Mouse (Mus musculus) CD4-positive, CD25-positive, alpha-beta regulatory T cell, adult 2 months (primary cell): ENCODE results near the gene Scgb1b30.
"Not testable (repeated sequence)": the region's sequence is repeated elsewhere in the genome, so short reads cannot be mapped to it uniquely, and the experiment has no call there.

Source experiments
- DNase-seq: peaks from one replicate; pipeline ENCODE4 v3.0.0-alpha.2; 2012; ENCODE audit warnings: low read depth, low spot score

The Scgb1b30 gene

DNA sequence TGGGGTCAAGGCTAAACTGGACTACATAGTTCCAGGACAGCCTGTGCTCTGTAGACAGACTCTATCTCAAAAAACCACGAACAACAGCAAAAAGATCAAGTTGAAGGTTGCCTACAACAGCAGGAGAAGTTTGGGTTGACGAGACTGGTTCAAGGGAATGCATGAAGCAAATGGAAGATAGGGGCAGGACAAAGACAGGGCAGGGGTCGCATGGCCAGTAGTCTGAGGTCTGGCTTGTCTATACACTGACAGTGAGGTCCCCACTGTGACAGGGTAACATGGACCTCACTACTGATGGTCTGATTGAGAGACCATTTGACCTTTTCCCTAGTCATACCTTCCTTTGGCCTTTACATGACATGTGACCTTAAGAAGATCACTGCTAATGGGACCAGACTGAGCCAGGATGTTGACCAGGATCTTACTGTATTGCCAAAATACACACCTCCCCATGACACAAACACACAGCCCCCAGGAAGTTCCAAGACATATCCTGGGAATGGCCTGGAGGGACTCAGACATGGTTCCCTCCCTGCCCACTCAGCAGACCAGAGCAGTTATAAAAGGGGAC lies at the start of gene Scgb1b30:
Gene Scgb1b30, plus strand, starts transcription at position 521 of the 571 bp plus-strand sequence.
- DNase-seq = no peak

DNA sequence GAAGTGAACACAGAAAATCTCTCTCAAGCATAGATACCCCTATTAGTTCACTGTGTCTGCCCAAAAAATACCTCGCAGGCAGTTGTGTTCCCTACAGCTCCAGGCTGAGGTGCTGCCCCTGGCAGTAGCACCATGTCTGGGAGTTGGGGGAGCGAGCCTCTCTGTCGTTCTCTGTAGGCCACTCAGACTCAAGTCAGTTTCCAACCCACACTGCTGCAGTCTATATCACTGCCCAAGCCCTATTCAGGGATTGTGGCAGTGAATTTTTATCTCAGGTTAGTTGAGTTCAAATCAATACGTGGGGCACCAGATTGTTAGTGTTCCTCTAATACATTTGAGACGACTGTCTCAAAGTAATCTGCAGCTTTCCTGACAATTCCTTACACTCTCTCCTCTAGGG lies 27.1 kb upstream of the Scgb1b30 start:
- DNase-seq = not testable (repeated sequence)

DNA sequence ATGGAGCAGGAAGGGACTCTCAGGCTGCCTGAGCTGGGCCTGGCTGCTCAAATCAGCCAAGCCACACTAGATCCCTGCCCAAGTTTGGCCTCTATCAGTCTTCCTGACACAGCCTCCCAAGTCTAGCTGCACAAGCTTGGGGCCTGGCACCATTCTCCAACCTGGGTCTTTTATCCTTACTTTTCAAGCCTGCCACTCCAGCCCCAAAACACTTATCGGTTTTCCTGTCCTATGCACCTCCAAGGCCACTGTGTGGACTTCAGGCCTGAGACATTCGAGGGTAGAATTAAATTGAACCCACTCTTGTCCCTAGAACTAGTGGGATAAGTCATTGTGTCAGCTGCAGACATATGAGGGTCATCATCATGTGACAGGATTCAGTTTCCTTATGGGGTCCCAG lies 4.8 kb downstream of the Scgb1b30 start:
- DNase-seq = no peak

DNA sequence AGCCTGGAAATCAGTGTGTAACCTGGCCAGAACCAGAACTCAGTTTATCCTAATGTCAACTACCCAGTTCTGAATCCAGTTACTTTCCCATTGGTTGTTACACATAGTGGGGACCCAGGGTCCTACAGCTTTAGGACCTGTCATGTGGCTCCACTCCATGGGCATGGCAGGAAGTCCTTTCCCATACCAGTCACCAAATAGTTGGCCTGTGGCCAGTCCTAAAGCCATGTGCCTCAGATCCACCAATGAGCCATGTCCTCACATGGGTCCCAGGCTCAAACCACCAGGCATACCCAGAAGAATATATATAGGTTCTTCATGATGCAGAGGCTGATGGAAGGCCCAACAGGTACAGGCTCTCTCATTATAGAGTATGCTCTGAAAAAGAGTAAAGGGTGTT lies 6.0 kb downstream of the Scgb1b30 start:
- DNase-seq = no peak

DNA sequence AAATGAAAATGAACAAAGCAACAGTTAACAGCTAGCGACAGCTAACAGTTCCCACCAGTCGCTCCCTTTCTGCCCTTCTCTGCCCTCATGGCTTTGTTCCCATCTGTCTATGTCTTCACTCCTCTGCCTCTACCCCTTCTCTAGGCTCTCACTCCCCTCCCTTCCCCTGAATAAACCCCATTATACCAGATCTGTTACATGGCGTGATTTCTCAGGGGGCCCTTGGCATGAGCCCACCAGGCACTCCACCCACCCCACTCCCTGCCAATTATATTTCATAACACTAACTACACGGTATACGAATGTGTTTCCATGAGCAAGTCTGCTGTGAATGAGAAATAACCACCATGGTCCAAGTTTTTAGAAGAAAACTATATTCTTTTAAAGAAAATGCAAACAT lies 14.0 kb downstream of the Scgb1b30 start:
- DNase-seq = no peak

DNA sequence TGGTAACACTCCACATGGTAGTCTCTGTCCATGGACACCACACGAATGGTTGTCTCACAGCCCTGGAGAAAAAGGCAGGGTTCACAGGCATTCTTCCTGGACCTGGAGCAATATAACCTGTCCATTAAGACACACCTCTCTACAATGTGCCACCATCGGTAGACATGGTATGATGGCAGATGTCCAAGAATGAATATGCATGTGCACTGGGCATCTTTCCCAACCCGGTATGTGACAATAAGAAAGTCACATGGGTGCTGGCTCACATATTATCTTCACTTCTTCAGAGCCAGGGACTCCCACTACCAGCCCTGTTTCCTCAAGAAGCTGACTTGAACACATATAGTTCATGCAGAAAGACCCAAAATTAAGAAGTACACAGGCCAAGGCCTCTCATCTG lies 21.4 kb downstream of the Scgb1b30 start:
- no peak for DNase-seq

DNA sequence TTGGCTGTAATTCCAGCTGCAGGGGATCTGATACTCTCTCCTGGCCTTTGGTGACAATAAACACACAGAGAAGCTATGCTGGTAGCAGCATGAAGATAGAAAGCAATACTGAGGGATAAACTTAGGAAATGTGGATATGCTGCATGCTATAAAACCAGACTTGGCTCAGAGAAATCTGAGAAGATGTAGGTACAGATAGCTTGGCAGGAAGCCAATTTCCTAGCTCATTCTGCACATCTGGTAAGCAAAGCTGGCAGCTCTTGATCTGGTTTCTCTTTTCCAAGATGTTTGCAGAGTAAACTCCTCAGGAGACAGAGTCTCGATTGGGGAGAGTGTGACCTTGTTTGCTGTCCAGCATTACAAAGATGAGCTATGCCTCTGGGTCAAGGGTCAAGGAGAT lies 25.4 kb downstream of the Scgb1b30 start:
- not testable (repeated sequence) for DNase-seq

DNA sequence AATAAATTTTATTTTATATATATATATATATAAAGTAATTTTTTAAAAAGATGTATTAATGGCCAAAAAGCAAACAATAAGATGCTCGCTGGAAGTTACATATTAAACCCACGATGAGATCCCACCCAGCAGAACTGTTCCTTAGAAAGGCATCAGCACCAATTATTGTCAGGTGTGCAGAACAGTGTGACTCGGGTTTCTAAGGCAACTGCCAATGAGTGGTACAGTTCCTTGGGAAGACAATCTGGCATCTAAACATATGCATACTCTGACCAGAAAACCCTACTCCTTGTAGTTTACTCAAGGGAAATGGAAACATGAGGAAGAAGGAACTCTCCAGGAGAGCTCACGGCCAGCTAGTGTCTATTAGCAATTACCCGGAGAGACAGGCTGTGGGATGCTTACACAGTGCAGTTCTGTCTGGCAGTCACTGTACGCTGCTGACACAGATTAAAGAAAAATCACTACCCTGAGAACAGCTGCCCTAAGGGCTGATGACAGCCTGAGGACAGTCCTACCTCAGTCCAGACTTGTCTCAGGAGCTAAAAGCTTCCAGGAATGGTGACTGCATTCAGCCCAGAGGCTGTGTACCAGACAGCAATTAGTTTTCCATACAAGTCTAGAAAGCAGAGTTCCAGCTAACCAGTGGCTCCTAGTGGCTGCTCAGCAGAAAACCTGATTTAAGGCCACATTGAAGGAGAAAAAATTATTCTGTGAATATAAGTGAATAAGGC lies 27.9 kb downstream of the Scgb1b30 start:
- no peak for DNase-seq

DNA sequence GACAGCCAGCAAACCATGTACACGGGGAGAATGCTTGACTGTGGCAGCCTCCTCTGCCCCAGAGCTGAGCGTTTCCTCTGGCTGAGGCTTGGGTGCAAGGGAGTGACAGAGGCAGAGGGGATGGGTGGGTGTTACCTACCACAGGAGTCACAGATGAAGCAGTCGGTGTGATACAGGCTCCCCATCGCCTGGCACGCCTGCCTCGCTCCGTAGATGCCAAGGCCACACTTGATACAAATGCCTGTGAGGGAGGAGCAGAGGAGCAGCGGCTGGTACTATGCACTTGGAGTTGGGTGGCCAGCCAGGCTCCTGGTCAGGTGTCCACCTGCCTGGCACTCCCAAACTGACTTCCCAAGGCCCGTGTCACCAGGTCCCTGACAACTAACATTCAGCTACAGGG lies 30.1 kb downstream of the Scgb1b30 start:
- DNase-seq = no peak

DNA sequence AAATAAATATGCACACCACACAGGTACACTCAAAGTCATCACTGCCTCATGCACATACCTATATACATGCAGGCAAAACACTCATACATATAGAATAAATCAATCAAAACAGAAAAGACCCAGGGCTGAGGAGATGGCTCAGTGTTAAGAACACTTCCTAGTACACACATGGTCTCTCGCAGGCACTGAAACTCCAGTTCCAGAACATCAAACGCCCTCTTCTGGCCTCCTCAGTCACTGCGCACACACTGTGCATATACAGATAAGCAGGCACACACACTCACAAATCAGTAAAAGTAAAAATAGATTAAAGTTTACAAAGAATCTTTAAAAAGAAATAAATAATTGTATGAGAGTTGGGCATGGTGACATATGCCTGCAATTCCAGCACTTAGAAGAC lies 31.1 kb downstream of the Scgb1b30 start:
- DNase-seq = no peak

DNA sequence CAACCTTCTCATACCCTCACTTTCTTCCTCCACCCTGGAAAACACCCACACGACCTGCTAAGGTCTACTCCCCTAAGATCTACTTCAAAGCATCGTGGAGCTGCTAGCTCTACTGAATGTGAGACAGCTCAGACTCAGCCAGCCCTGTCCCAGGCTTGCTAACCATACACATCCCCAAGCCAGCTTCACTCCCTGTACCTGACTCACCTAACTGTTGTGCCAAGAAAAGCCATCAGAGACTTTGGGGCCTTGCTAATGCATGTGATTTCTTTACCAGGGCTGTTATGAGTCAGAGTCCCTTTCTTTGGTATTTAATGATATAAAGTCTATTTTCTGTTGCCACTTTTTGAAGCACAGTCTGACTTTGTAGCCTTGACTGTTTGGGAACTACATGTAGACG lies 35.9 kb downstream of the Scgb1b30 start:
- DNase-seq = no peak

DNA sequence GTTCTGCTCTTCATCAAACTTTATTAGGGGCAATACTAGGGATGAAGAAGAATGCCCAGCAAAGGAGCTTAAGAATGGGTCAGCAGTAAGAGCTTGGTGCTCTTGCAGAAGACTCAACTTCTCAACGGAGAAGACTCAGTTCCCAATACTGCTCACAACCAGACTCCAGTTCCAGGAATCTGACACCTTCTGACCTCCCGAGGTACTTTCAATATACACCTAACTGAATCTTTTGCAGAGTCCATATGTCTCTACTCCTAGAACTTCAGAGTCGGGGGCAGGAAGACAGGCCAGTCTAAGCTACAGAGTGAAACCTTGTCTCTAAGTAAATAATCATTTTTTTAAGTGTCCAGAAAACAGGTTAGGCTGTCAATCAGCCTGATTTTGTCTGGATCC lies 36.7 kb downstream of the Scgb1b30 start:
- no peak for DNase-seq

DNA sequence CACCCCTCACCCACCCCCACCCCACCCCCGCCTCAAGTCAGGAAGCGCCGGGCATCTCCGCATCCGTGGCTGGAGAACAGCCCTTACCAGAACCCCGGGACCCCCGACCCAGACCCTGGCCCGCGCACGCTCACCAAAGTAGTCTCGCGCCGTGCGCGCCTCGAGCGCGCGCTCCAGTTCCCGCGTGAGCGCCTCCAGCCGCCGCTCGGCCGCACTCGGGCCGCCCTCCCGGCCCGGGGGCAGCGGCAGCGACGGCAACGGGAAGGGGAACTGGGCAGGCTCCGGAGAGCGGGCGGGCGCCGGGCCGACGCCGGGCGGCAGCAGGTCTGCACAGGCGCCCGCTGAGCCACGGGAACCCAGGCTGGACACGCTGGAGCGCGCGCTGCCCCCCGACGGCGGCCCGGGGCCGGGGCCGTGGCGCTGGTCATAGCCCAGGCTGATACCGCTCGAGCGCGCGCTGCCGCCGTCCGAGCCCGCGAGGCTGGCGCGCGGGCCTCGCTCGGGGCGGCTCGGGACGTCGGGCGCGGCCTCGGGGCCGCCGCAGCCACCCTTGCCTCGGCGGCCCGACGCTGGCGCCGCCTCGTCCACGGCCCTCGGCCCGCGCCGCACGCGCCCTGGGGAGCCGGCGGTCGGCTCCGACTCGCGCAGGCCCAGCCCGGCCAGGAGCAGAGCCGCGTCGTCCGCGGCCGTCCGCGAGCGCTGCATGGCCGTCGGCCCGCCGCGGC lies 37.3 kb downstream of the Scgb1b30 start:
- no peak for DNase-seq

DNA sequence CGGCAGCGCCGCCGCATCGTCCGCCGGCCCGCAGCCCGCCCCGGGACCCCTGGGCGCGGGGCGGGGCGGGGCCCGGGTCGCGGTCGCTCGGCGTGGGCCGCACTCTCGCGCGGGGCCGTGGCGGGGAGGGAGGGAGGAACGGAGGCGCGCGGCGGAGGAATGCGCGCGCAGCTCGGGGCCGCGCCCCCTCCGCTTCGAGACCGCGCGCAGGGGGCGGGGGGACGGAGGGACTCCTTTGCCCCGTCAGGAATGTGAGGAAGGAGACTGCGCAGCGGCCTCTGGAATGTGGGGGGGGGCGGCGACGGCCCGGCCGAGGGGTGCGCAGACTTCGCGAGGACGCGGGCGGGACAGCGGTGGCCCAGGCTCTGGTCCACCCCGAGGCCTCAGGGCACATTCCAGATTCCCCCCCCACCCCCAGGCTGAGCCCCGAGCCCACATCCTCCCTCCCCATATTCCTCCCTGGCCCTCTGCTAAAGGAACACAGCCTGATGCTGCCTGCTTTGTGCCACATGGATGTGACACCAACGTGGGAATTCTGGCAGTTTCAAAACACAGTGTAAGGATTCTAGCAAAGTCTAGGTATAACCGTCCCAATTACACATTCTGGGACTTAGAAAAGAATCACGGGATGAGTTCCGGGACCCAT lies 38.0 kb downstream of the Scgb1b30 start, which contains the start of gene Wtip:
Gene Wtip, minus strand, starts transcription at position 152 of the 646 bp plus-strand sequence.
- no peak for DNase-seq

DNA sequence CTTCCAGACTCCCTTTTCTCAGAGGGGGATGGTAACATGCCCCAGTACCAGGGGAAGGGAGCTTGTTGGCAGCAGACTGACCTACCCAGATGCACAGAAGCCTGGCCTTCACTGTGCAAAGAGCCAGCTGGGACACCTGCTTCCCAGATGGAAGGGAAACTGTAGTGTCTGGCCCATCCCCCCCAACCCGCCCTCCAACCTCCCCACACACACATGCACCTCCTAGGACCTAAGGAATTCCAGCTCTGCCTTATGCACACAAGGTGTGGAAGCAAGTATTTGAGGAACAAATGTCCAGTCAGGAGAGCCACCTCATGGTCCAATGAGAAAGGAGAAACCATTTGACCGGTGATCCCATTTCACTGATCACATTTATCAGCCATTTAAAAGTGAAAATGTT lies 39.1 kb downstream of the Scgb1b30 start:
- no peak for DNase-seq

DNA sequence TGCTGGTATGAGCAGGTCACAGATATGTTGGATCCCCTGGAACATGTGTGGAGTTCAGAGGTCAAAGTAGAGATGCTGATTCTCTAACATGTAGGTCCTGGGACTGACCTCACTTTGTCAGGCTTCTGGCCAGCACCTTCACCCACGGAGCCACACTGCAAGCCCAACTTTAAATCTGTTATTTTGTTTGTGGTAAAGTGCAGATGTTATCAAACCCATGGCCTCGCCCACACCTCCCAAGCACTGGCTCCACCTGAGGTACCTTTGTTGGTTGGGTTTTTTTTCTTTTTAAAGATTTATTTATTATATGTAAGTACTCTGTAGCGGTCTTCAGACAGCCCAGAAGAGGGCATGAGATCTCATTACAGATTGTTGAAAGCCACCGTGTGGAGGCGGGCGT lies 44.3 kb downstream of the Scgb1b30 start:
- no peak for DNase-seq

DNA sequence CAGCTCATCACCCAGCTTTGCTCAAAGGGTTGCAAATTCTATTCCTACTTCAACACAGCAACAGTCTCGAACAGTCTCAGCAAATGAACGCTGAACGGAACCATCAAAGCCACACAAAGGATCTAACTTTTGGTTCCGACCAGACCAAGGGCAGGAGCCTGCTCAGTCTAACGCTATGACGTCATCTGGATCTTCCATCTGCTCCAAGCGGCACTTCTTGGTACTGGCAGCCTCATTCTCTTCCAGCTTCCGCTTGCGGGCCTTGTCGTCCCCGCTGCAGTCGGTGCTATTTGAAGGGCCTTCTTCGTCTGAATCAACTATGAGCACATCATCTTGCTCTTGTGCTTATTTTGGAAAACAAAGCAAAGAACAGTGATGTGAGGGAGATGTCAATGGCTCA lies 45.9 kb downstream of the Scgb1b30 start:
- DNase-seq = no peak

DNA sequence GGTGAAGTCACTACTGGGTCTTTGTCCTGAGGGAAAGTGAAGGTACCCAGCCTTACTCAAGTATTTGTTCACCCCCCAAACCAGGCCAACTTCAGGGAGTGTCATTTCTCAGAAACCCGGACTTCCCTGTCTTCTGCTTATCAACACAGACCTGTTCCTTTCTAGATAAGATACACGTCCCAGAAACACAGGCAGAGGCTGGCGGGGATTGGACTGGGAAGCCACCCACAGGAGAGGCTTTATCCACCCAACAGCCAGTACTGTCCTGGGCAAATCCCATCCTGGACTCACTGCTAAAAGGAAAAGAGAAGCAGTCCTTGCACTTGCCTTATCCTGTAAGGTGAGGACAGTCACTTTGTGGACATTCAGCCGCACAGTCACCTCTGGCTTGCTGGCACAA lies 52.0 kb downstream of the Scgb1b30 start:
- no peak for DNase-seq
